Mouse (Mus musculus) midbrain, postnatal 0 days (tissue): Measurements from ENCODE around the gene Rbbp5. TPM values are rescaled to one million over a fixed set of nuclear protein-coding genes. Genes with fewer than 3 reads are reported as not detected.
"Not testable (repeated sequence)": the region's sequence is repeated elsewhere in the genome, so short reads cannot be mapped to it uniquely, and the experiment has no call there.

Experiments used
- ATAC-seq: fragments of 200-750 bp; cut with Nextera tagmentation; 2 replicates; pipeline ENCODE4 v1.8.0; 2017; ENCODE audit warnings: moderate number of reproducible peaks, mild to moderate bottlenecking, moderate TSS enrichment, moderate library complexity; ENCODE audit not compliant: low FRiP score
- DNase-seq: peaks from one replicate; pipeline ENCODE4 v3.0.0-alpha.2; 2015; ENCODE audit warnings: low spot score
- H3K27ac ChIP-seq: fragments of 300-500 bp; sonication (generic); 2 replicates; pipeline ENCODE4 v1.5.1; 2014; ENCODE audit warnings: low read depth, mild to moderate bottlenecking, low read length, mixed read lengths
- H3K27me3 ChIP-seq: fragments of 300-500 bp; sonication (generic); 2 replicates; pipeline ENCODE4 v1.6.1; 2014; ENCODE audit warnings: low read length, control low read depth, mixed read lengths; ENCODE audit not compliant: insufficient read depth
- H3K36me3 ChIP-seq: fragments of 300-500 bp; sonication (generic); 2 replicates; pipeline ENCODE4 v1.6.1; 2014; ENCODE audit warnings: low read length, control low read depth, mixed read lengths; ENCODE audit not compliant: insufficient read depth
- H3K4me1 ChIP-seq: fragments of 300-500 bp; sonication (generic); 2 replicates; pipeline ENCODE4 v1.6.1; 2014; ENCODE audit warnings: mild to moderate bottlenecking, control low read depth, antibody characterized with exemption, low read length, mixed read lengths; ENCODE audit not compliant: insufficient read depth
- H3K4me2 ChIP-seq: fragments of 300-500 bp; sonication (generic); 2 replicates; pipeline ENCODE4 v1.6.1; 2014; ENCODE audit warnings: low read depth, mild to moderate bottlenecking, low read length, mixed read lengths; ENCODE audit not compliant: poor library complexity, severe bottlenecking
- H3K4me3 ChIP-seq: fragments of 300-500 bp; sonication (generic); 2 replicates; pipeline ENCODE4 v1.5.1; 2014; ENCODE audit warnings: low read depth, mild to moderate bottlenecking, low read length, moderate library complexity
- H3K9ac ChIP-seq: fragments of 300-500 bp; sonication (generic); replicated peaks from 2 replicates; pipeline ENCODE4 v1.6.1; 2014; ENCODE audit warnings: mild to moderate bottlenecking, low read length, moderate library complexity, mixed read lengths; ENCODE audit not compliant: poor library complexity, severe bottlenecking
- H3K9me3 ChIP-seq: fragments of 300-500 bp; sonication (generic); 2 replicates; pipeline ENCODE4 v1.6.1; 2016; ENCODE audit warnings: low read length, control low read depth
- CTCF ChIP-seq: IDR thresholded peaks from 2 replicates; pipeline ENCODE4 v1.5.1; 2016; ENCODE audit warnings: antibody characterized with exemption, mild to moderate bottlenecking
- WGBS: fragments of 180-500 bp; shearing (Covaris S2); extraction: QIAGEN DNeasy Blood & Tissue Kit; methylation state at CpG from one replicate; pipeline ENCODE4 v1.1.7; 2014; 5-methylcytosine and 5-hydroxymethylcytosine counted together
- polyA plus RNA-seq: library from polyadenylated mRNA; unstranded; fragments of >200 nt; fragmentation: Nextera tagmentation; extraction: Ambion mirVana; gene quantifications from 2 replicates; pipeline ENCODE4 v1.2.1, GENCODE M21; 2015
- total RNA-seq: library from RNA; depleted of rRNA; stranded (reverse); fragments of >200 nt; gene quantifications from 2 replicates; pipeline ENCODE4 v1.2.3, GENCODE M21; 2014

The Rbbp5 gene
- total and polyA plus RNA-seq, 2 experiments from 2014 or later: 22.6 to 25.8 TPM

GRCm38 (mm10) chr1:132469519-132469918, 7.6 kb upstream of the Rbbp5 start:
- DNase-seq (no peak), ATAC-seq (no peak)
- no peak overlapping the region for H3K9ac ChIP-seq
- WGBS: 89% methylated on average over 7 of the region's 7 CpGs
- H3K4me1 ChIP-seq: no peaks in the 10 kb centered on the region
- H3K9me3 ChIP-seq: no peaks in the 10 kb centered on the region
- no peak overlapping the region for H3K4me2 ChIP-seq
- H3K27me3 ChIP-seq: no peaks in the 10 kb centered on the region
- peak; percentile 22; the same call in 1 of the 2 replicates for TF ChIP-seq CTCF
- no peak overlapping the region for H3K27ac ChIP-seq
- no peak overlapping the region for H3K4me3 ChIP-seq
- peaks cover 4% of the 10 kb centered on the region for H3K36me3 ChIP-seq

GRCm38 (mm10) chr1:132470031-132470430, 7.1 kb upstream of the Rbbp5 start:
- H3K27me3 ChIP-seq, DNase-seq, H3K36me3 ChIP-seq, ATAC-seq, H3K9me3 ChIP-seq, H3K4me1 ChIP-seq, H3K4me2 ChIP-seq, H3K27ac ChIP-seq, H3K9ac ChIP-seq, H3K4me3 ChIP-seq: not testable (repeated sequence)
- 92% methylated on average over 1 of the region's 1 CpGs for WGBS

- TF ChIP-seq CTCF: no peak
- no peaks in the 10 kb centered on the region for H3K4me1 ChIP-seq
- no peak overlapping the region for H3K9ac ChIP-seq
- no peaks in the 10 kb centered on the region for H3K27me3 ChIP-seq
- H3K9me3 ChIP-seq: no peaks in the 10 kb centered on the region
- 93% methylated on average over 2 of the region's 2 CpGs for WGBS
- no peak overlapping the region for H3K27ac ChIP-seq
- H3K4me2 ChIP-seq: no peak overlapping the region
- ATAC-seq (no peak), DNase-seq (no peak)
- no peaks in the 10 kb centered on the region for H3K36me3 ChIP-seq
- no peak overlapping the region for H3K4me3 ChIP-seq
These were observed 6.1 kb upstream of the Rbbp5 start for GRCm38 (mm10) chr1:132471032-132471431.

DNA sequence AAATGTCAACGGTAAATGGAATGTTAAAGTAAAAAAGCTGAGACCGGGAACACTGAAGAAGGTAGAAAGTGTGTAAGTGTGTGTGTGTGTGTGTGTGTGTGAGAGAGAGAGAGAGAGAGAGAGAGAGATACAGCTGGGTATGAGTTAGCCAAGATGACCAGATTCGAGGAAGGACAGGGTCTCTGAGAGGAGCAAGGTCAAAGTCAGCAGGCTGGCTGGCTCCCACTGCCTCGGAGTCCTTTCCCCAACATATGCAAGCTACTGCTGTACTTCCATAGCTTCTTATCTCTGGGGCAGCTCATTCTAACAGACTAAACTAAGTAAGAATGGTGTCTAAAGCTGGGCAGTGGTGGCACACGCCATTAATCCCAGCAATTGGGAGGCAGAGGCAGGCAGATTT, 5.7 kb upstream of the Rbbp5 start:
- Histone ChIP-seq H3K4me1 (no peaks in the 10 kb centered on the region), H3K4me3 (no peak overlapping the region), H3K4me2 (no peak overlapping the region), H3K27ac (no peak overlapping the region), H3K9ac (no peak overlapping the region), H3K27me3 (no peaks in the 10 kb centered on the region), H3K9me3 (no peaks in the 10 kb centered on the region), H3K36me3 (no peaks in the 10 kb centered on the region)
- DNase-seq: no peak
- ATAC-seq: no peak
- TF ChIP-seq CTCF: no peak
- WGBS: 88% methylated on average over 5 of the region's 5 CpGs

DNA sequence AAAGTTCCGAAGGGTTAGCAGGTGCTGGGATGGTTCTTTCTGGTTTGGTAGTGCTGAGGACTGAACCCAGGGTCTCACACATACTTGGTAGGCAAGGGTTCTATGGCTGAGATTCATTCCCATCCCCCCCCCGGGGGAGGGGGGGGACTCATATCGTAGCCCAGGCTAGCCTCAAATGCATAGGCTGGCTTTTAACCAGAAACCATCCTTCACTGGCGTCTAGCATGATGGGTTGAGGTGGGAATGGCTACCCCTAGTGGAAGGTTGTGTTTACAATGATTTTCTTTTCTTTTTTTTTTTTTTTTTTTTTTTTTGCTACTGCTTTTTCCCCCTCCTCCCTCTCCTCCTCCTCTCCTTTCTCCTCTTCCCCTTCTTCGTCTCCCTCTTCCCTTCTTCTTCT, 4.6 kb upstream of the Rbbp5 start:
- Histone ChIP-seq H3K4me2 (no peak overlapping the region), H3K4me1 (no peaks in the 10 kb centered on the region), H3K27ac (no peak overlapping the region), H3K9ac (no peak overlapping the region), H3K4me3 (no peak overlapping the region), H3K27me3 (no peaks in the 10 kb centered on the region), H3K9me3 (no peaks in the 10 kb centered on the region), H3K36me3 (no peaks in the 10 kb centered on the region)
- 61% methylated on average over 5 of the region's 5 CpGs for WGBS
- peak; percentile 68 for TF ChIP-seq CTCF
- ATAC-seq (no peak), DNase-seq (peak; percentile 44)

- TF ChIP-seq CTCF: no peak
- no peaks in the 10 kb centered on the region for H3K27me3 ChIP-seq
- no peak overlapping the region for H3K4me2 ChIP-seq
- no peak overlapping the region for H3K4me3 ChIP-seq
- 57% methylated on average over 1 of the region's 1 CpGs for WGBS
- no peaks in the 10 kb centered on the region for H3K9me3 ChIP-seq
- no peak overlapping the region for H3K27ac ChIP-seq
- no peaks in the 10 kb centered on the region for H3K4me1 ChIP-seq
- H3K36me3 ChIP-seq: no peaks in the 10 kb centered on the region
- DNase-seq (no peak), ATAC-seq (no peak)
- no peak overlapping the region for H3K9ac ChIP-seq
These were observed 2.7 kb upstream of the Rbbp5 start for GRCm38 (mm10) chr1:132474496-132474895.
